Mouse (Mus musculus) midbrain, embryonic 13.5 days (tissue): ENCODE data around the gene Nars2. TPM values are rescaled to one million over a fixed set of nuclear protein-coding genes. Genes with fewer than 3 reads are reported as not detected.

Experiments
- ATAC-seq: fragments of 200-750 bp; cut with Nextera tagmentation; 2 replicates; pipeline ENCODE4 v1.8.0; 2017; ENCODE audit warnings: mild to moderate bottlenecking, moderate TSS enrichment, moderate library complexity
- H3K27ac ChIP-seq: fragments of 300-500 bp; sonication (generic); 2 replicates; pipeline ENCODE4 v1.5.1; 2015; ENCODE audit warnings: inconsistent platforms, mild to moderate bottlenecking, moderate library complexity
- H3K27me3 ChIP-seq: fragments of 300-500 bp; sonication (generic); 2 replicates; pipeline ENCODE4 v1.6.1; 2015; ENCODE audit warnings: mild to moderate bottlenecking, inconsistent platforms
- H3K36me3 ChIP-seq: fragments of 300-500 bp; sonication (generic); 2 replicates; pipeline ENCODE4 v1.6.1; 2015; ENCODE audit warnings: mild to moderate bottlenecking, inconsistent platforms
- H3K4me1 ChIP-seq: fragments of 300-500 bp; sonication (generic); replicated peaks from 2 replicates; pipeline ENCODE4 v1.6.1; 2015; ENCODE audit warnings: inconsistent platforms
- H3K4me2 ChIP-seq: fragments of 300-500 bp; sonication (generic); replicated peaks from 2 replicates; pipeline ENCODE4 v1.6.1; 2015; ENCODE audit warnings: moderate library complexity, mild to moderate bottlenecking, inconsistent platforms
- H3K4me3 ChIP-seq: fragments of 300-500 bp; sonication (generic); replicated peaks from 2 replicates; pipeline ENCODE4 v1.5.1; 2015; ENCODE audit warnings: mild to moderate bottlenecking, inconsistent platforms
- H3K9ac ChIP-seq: fragments of 300-500 bp; sonication (generic); replicated peaks from 2 replicates; pipeline ENCODE4 v1.6.1; 2015; ENCODE audit warnings: mild to moderate bottlenecking, inconsistent platforms
- H3K9me3 ChIP-seq: fragments of 300-500 bp; sonication (generic); 2 replicates; pipeline ENCODE4 v1.6.1; 2016; ENCODE audit warnings: mild to moderate bottlenecking, inconsistent platforms
- WGBS: fragments of 180-500 bp; shearing (Covaris S2); methylation state at CpG from one replicate; pipeline ENCODE4 v1.1.7; 2015; 5-methylcytosine and 5-hydroxymethylcytosine counted together
- polyA plus RNA-seq: library from polyadenylated mRNA; unstranded; fragments of >200 nt; fragmentation: Nextera tagmentation; extraction: Ambion mirVana; gene quantifications from 2 replicates; pipeline ENCODE4 v1.2.1, GENCODE M21; 2015

The Nars2 gene
- 15.6 and 19.0 TPM in 2 replicates for polyA plus RNA-seq

DNA sequence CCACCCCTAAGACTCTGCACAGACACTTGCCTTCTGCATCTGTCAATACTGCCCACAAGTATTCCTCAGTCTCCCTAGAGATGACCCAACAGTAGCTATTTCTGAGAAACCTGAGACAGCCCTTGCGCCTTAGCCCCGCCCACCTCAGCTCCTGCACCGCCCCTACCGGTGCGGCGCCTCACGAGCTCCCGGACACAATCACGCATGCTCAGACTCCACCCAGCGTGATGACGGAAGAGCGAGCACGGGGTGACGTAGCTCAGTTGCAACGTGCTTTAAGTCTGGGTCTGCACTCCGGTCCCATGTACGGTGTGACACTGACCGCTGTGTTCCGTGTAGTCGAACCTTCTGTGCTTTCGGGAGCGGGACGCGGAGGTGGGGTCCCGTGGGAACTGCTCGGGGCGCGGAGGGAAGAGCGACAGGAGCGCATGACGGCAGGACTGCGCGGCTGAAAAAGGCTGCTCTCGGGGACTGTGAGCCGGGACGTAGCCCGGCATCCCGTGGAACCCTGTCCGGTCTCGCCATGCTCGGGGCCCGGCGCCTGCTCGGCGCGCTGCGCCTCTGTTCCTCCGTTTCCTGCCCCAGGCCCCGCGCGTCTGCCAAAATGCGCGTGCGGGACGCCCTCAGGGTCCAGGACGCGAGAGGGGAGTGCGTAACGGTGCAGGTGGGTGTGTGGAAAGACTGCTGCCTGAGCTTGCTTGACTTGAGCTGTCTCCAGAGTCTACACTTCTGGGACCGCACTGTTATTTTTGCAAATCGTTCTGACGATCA, at the start of gene Nars2:
Nars2 (plus strand) TSS at position 225 of the 771 bp plus-strand sequence.
- H3K9ac ChIP-seq = peak within 1 kb of the TSS; percentile 87
- H3K4me2 ChIP-seq = peak within 1 kb of the TSS; percentile 84
- peak within 1 kb of the TSS; percentile 93 for H3K4me3 ChIP-seq
- peak within 1 kb of the TSS; percentile 83 for H3K27ac ChIP-seq
- H3K27me3 ChIP-seq = no peaks in the 10 kb centered on the region
- no peaks in the 10 kb centered on the region for H3K36me3 ChIP-seq
- H3K9me3 ChIP-seq = no peaks in the 10 kb centered on the region
- peak; percentile 100 for ATAC-seq
- peaks cover 12% of the 10 kb centered on the region for H3K4me1 ChIP-seq
- WGBS = under 1% methylated on average over 62 of the region's 62 CpGs

DNA sequence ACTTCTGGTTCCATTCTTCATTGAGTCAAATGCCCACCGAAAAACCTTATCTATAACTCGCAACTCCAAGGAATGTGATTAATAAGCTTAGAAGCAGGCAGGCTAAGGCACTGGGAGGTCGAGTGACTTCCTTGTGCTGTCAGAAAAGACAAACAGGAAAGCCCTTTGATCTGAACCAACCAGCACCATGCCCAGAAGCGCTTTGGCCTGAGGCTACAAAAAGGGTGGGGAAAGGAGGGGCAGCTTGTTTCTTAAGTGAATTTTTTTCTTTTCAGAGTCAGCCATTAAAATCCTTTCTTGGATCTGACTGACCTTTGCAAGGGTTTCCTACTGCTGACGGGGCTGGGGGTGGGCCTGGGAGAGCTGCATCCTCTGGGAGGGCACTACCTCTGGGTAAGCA, 49.1 kb upstream of the Nars2 start:
- H3K27ac ChIP-seq = no peak overlapping the region
- no peak overlapping the region for H3K4me3 ChIP-seq
- H3K4me1 ChIP-seq = peaks cover 53% of the 10 kb centered on the region
- H3K27me3 ChIP-seq = 0 out of 2 replicates have a peak, but pooled peaks cover 3% of the 10 kb centered on the region
- peaks cover 14% of the 10 kb centered on the region for H3K36me3 ChIP-seq
- H3K4me2 ChIP-seq = no peak overlapping the region
- WGBS = 62% methylated on average over 5 of the region's 5 CpGs
- no peaks in the 10 kb centered on the region for H3K9me3 ChIP-seq
- ATAC-seq = no peak
- no peak overlapping the region for H3K9ac ChIP-seq

DNA sequence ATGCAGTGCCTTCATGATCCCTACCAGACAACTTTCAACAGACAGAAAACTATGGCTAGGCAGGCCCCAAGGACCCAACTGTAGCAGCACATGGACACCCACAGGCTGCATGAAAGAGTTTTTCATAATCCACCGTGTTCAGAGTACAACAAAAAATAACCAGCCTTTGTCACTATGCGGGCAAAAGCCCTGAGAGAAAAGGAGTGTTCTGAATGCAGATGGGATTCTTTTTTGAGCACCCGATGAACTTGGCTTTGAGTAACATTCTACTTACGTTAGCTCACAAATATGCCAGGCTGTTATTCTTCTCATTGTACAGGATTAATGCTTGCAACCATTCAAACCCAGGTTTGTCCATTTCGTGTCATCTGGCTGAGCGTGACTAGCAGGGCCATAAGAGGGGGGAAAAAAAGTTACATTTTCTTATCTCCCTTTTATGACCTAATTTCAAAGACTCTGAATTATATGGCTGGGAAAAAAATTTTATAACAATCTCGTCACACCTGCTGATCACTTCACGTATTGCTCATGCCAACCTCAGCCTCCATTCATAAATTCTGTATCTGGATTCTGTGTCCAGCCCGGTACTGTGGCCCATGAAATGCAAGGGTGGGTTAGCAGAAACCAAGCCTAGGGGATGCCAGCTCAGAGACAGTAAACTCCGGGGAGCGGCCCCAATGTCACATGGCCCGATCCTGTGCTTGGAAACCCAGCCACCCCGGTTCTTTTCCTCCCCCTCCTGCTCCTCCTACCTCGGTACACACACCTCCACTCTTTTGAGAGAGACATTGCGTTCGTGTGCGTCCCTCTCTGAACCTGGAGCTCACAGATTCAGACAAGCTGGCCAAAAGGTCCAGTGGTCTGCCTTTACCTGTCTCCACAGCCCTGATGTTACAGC, 48.0 kb upstream of the Nars2 start:
- 0 out of 2 replicates have a peak, but pooled peaks cover 3% of the 10 kb centered on the region for H3K27me3 ChIP-seq
- H3K4me3 ChIP-seq = no peak overlapping the region
- ATAC-seq = no peak
- no peak overlapping the region for H3K27ac ChIP-seq
- H3K36me3 ChIP-seq = peaks cover 14% of the 10 kb centered on the region
- H3K9me3 ChIP-seq = no peaks in the 10 kb centered on the region
- H3K4me1 ChIP-seq = peaks cover 61% of the 10 kb centered on the region
- WGBS = 64% methylated on average over 17 of the region's 17 CpGs
- no peak overlapping the region for H3K4me2 ChIP-seq
- no peak overlapping the region for H3K9ac ChIP-seq

DNA sequence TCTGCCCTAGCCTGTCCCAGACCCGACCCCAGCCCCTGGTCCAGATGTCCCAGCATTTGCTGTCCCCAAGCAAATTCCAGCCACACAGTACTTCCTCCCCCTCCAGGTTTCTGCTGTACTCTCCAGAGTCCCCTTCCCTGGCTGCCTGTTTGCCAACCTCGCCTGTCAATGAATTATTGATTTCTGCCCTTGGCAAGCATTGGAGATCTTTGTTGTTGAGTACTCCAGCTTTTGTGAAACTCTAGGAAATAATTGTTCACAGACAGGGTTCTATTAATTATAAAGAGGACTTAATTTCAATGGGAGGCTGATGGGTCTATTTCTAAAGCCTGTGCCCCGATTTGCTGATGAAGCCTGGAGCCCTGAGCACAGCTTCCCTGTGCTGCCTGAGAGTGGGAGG, 46.9 kb upstream of the Nars2 start:
- H3K36me3 ChIP-seq = peaks cover 14% of the 10 kb centered on the region
- no peak overlapping the region for H3K27ac ChIP-seq
- H3K4me2 ChIP-seq = no peak overlapping the region
- peaks cover 56% of the 10 kb centered on the region for H3K4me1 ChIP-seq
- H3K9me3 ChIP-seq = no peaks in the 10 kb centered on the region
- peak; percentile 28; the same call in 1 of the 2 replicates for ATAC-seq
- H3K27me3 ChIP-seq = peaks cover 3% of the 10 kb centered on the region; the same call in 1 of the 2 replicates
- no peak overlapping the region for H3K4me3 ChIP-seq
- H3K9ac ChIP-seq = no peak overlapping the region
- WGBS = 51% methylated on average over 3 of the region's 3 CpGs

DNA sequence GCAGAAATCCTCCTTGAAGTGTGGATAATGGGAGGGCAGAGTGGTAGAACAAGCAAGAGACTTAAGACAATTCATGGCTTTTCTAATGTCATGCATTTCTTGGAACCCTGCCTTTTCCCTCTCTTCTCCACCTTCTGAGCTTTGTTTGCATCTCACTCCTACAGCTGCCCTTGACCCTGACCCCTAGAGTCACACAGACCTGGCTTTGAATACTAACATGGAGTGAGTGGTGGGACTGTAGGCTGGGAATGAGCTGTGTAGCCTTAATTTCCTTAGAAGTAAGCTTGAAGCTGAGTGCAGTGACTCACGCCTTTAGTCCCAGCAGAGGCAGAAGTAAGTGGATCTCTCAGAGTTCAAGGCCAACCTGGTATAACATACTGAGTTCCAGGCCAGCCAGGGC, 46.4 kb upstream of the Nars2 start:
- Histone ChIP-seq H3K4me2 (no peak overlapping the region), H3K36me3 (peaks cover 14% of the 10 kb centered on the region), H3K27ac (no peak overlapping the region), H3K9me3 (no peaks in the 10 kb centered on the region), H3K4me1 (peaks cover 58% of the 10 kb centered on the region), H3K27me3 (peaks cover 3% of the 10 kb centered on the region; the same call in 1 of the 2 replicates), H3K4me3 (no peak overlapping the region), H3K9ac (no peak overlapping the region)
- 63% methylated on average over 1 of the region's 1 CpGs for WGBS
- ATAC-seq = no peak

DNA sequence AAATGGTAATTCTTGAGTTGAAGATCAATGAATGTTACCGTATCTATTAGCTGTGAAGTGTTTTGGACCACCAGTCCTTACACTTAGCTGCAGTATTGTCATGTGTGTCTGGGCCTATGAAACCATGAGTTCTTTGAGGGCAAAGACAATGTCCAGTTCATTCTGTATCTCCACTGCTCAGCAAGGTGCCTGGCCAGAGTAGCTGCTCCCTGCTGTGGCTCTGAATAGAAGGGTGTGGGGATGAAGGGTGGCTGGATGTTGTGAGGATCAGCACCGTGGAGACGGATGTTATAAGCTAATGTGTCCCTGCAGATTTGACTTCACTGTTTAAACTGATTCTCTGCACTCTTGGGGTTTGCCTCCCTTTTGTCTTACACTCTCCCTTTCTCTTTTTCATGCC, 45.9 kb upstream of the Nars2 start:
- ATAC-seq = no peak
- no peak overlapping the region for H3K27ac ChIP-seq
- no peaks in the 10 kb centered on the region for H3K9me3 ChIP-seq
- H3K4me2 ChIP-seq = no peak overlapping the region
- peaks cover 58% of the 10 kb centered on the region for H3K4me1 ChIP-seq
- H3K36me3 ChIP-seq = peaks cover 14% of the 10 kb centered on the region
- H3K27me3 ChIP-seq = peaks cover 6% of the 10 kb centered on the region
- H3K9ac ChIP-seq = no peak overlapping the region
- WGBS = 51% methylated on average over 3 of the region's 3 CpGs
- H3K4me3 ChIP-seq = no peak overlapping the region

DNA sequence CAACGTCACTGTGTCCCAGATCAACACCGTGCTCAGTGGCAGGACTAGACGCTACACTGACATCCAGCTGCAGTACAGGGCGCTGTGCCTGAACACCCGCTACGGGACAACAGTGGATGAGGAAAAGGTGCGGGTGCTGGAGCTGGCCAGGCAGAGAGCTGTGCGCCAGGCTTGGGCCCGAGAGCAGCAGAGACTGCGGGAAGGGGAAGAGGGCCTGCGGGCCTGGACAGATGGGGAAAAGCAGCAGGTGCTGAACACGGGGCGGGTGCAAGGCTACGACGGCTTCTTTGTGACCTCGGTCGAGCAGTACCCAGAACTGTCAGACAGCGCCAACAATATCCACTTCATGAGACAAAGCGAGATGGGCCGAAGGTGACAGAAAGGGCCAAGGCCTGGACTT, 45.1 kb upstream of the Nars2 start:
- Histone ChIP-seq H3K36me3 (peaks cover 14% of the 10 kb centered on the region), H3K9ac (no peak overlapping the region), H3K4me1 (peaks cover 58% of the 10 kb centered on the region), H3K4me3 (no peak overlapping the region), H3K4me2 (no peak overlapping the region), H3K27me3 (peaks cover 10% of the 10 kb centered on the region), H3K9me3 (no peaks in the 10 kb centered on the region), H3K27ac (no peak overlapping the region)
- WGBS = 88% methylated on average over 20 of the region's 20 CpGs
- peak; percentile 8; the same call in 1 of the 2 replicates for ATAC-seq

DNA sequence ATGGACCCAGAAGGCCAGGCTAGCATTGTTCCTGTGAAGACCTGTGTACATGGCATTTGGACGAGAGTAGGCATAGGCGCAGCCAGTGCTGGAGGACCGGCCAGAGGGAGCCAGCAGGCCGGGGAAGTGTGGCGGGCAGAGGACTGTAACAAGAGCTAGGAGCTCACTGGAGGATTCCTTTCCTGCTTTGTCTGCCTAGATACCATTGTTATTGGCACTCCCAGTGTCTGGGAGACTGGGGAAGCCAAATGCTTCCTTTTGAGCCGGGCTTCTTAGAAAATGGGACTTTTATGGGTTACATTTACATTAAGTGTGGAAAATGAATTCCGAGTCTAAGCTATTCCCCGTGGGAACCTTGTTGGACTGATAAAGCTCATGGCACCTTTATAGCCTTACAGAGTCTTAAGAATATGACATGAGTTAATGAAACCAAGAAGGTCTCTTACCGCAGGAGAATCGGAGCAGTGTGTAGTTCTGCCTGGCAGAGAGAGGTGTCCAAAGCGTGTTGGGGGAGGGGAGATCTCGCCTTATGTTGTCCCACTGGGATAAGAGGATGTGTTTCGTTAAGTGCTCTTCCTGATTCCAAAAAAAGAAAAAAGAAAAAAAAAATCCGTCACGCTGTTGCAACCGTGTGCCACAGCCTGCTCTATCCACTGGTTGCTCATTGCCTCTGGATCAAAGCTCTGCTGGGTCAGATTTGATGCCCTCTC, 43.2 kb upstream of the Nars2 start:
- no peaks in the 10 kb centered on the region for H3K9me3 ChIP-seq
- H3K4me1 ChIP-seq = peaks cover 45% of the 10 kb centered on the region
- no peak for ATAC-seq
- peak overlapping the region; percentile 62; the same call in 1 of the 2 replicates for H3K27ac ChIP-seq
- WGBS = 54% methylated on average over 16 of the region's 16 CpGs
- H3K27me3 ChIP-seq = peaks cover 12% of the 10 kb centered on the region
- no peak overlapping the region for H3K9ac ChIP-seq
- peaks cover 11% of the 10 kb centered on the region for H3K36me3 ChIP-seq
- H3K4me2 ChIP-seq = no peak overlapping the region
- no peak overlapping the region for H3K4me3 ChIP-seq

DNA sequence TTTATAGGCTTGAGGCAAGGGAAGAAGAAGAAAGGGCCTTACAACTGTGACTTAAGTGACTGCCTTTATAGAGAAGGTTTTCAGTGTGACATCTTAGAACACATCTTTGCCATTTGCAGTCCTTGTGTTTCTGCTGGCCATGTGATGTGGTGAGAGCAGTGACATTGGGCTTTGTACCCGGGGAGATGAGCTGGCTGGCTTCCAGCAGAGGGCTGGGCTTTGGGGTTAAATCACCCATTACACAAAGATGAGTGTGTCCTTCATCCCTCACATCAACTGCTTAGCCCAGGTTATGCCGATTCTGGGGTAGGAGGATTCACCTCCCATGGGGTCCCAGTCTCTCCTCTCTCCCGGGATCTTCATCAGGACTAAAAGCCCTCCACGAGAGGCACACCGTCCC, 41.4 kb upstream of the Nars2 start:
- H3K9me3 ChIP-seq = no peaks in the 10 kb centered on the region
- no peak overlapping the region for H3K9ac ChIP-seq
- H3K4me1 ChIP-seq = peaks cover 29% of the 10 kb centered on the region
- 62% methylated on average over 5 of the region's 5 CpGs for WGBS
- peaks cover 12% of the 10 kb centered on the region for H3K27me3 ChIP-seq
- no peak overlapping the region for H3K4me3 ChIP-seq
- H3K36me3 ChIP-seq = peaks cover 11% of the 10 kb centered on the region
- H3K4me2 ChIP-seq = no peak overlapping the region
- no peak overlapping the region for H3K27ac ChIP-seq
- ATAC-seq = no peak

DNA sequence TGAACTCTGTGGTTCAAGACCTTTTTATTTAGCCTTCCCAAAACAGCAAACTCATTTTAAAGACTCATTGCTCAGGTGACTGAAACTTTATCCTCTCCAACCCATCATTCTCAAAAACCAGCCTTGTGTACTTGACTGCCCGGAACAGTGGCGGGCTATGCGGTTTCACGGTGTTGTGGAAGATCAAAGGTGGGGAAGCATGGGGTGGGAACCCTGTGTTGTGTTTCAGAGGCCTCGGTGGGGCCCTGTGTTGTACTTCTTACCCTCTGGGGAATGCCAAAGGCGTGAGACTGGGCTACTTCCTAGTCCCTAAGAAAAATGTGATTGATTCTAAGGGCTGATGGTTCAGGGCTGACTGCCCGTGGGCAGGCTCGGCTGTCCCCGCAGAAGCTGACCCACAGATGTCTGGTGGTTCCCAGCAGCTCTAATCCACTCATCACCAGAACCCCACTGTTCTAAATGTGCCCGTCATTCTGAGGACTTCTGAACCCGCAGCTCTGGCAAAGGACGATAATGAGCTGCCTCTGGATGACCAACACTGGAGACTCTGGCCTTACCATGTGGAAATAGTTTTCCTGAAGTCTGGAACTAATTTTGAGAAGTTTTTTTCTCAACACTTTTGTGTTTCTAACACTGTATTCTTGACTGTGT, 40.9 kb upstream of the Nars2 start:
- H3K9me3 ChIP-seq = no peaks in the 10 kb centered on the region
- 62% methylated on average over 12 of the region's 12 CpGs for whole genome bisulfite sequencing
- ATAC-seq = no peak

DNA sequence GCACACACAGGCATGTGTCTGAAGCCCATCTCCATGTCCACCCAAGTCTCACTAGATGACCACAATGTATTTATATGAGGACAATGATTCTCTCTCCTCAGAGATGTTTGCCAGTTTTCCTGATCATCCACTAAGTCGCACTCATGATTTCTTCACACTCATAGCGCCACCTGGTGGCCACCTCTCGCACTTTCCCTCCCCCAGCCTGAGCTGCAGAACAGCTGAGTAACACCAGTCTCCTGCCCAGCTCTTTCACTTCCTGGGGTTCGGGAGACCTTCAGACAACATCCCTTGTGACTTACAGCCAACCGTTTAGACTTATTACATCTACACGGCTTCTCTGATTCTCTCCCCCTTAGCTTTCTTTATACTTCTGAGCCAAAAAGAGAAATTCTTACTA, 37.3 kb upstream of the Nars2 start:
- H3K4me2 ChIP-seq = no peak overlapping the region
- no peak for ATAC-seq
- H3K9ac ChIP-seq = no peak overlapping the region
- H3K27me3 ChIP-seq = peaks cover 21% of the 10 kb centered on the region
- H3K36me3 ChIP-seq = no peaks in the 10 kb centered on the region
- WGBS = 16% methylated on average over 6 of the region's 6 CpGs
- no peak overlapping the region for H3K4me3 ChIP-seq
- no peak overlapping the region for H3K27ac ChIP-seq
- H3K4me1 ChIP-seq = peaks cover 6% of the 10 kb centered on the region
- H3K9me3 ChIP-seq = no peaks in the 10 kb centered on the region

More for the DNA sequence above, 40.9 kb upstream of the Nars2 start:
- peaks cover 12% of the 10 kb centered on the region for H3K27me3 ChIP-seq
- H3K36me3 ChIP-seq = peaks cover 11% of the 10 kb centered on the region
- H3K9ac ChIP-seq = no peak overlapping the region
- H3K27ac ChIP-seq = no peak overlapping the region
- H3K4me1 ChIP-seq = peaks cover 23% of the 10 kb centered on the region
- no peak overlapping the region for H3K4me2 ChIP-seq
- H3K4me3 ChIP-seq = no peak overlapping the region
